Mouse (Mus musculus): Measurements from ENCODE around the gene Atxn10.

- peak; percentile 56 for TF ChIP-seq CTCF (IDR thresholded peaks at IDR 0.05)
- TF ChIP-seq EP300 (IDR thresholded peaks at IDR 0.05), result peak; percentile 59
Observed at GRCm38 (mm10) chr15:85383477-85383876, 47.4 kb downstream of the Atxn10 start.
